Mouse (Mus musculus) cerebellum, postnatal 36 days (tissue): ENCODE measurements around the gene Abhd6.
"Not testable (repeated sequence)": the region's sequence is repeated elsewhere in the genome, so short reads cannot be mapped to it uniquely, and the experiment has no call there.

Experiments
- DNase-seq, 2 experiments: peaks; one replicate each; pipeline ENCODE4 v3.0.0; 2021 to 2022; ENCODE audit warnings: mixed read lengths in 2 of 2

The Abhd6 gene

GRCm38 (mm10) chr14:7999435-7999834, 3.3 kb upstream of the Abhd6 start:
- no peak for DNase-seq

GRCm38 (mm10) chr14:8000247-8000646, 2.5 kb upstream of the Abhd6 start:
- no peak for DNase-seq

GRCm38 (mm10) chr14:8000831-8001685, 1.6 kb upstream of the Abhd6 start:
- no peak for DNase-seq

- DNase-seq = peak; percentile 66 to 71
Observed at GRCm38 (mm10) chr14:8003093-8003670, 480 bp downstream of the Abhd6 start.

GRCm38 (mm10) chr14:8003727-8004670, 1.3 kb downstream of the Abhd6 start:
- no peak for DNase-seq

- DNase-seq = not testable (repeated sequence)
Observed at GRCm38 (mm10) chr14:8006061-8006460, 3.4 kb downstream of the Abhd6 start.

GRCm38 (mm10) chr14:8007084-8007483, 4.4 kb downstream of the Abhd6 start:
- DNase-seq = no peak

- no peak for DNase-seq
Observed at GRCm38 (mm10) chr14:8007486-8007885, 4.8 kb downstream of the Abhd6 start.

GRCm38 (mm10) chr14:8007923-8008322, 5.2 kb downstream of the Abhd6 start:
- DNase-seq = peak in 1 of 2 experiments; percentile 22

- DNase-seq = no peak
Observed at GRCm38 (mm10) chr14:8011297-8011696, 8.6 kb downstream of the Abhd6 start.

- DNase-seq = no peak
Observed at GRCm38 (mm10) chr14:8011938-8012337, 9.2 kb downstream of the Abhd6 start.

- no peak for DNase-seq
Observed at GRCm38 (mm10) chr14:8015756-8016155, 13.1 kb downstream of the Abhd6 start.

GRCm38 (mm10) chr14:8016276-8016675, 13.6 kb downstream of the Abhd6 start:
- no peak for DNase-seq

- no peak for DNase-seq
Observed at GRCm38 (mm10) chr14:8016951-8017350, 14.2 kb downstream of the Abhd6 start.

GRCm38 (mm10) chr14:8020011-8020410, 17.3 kb downstream of the Abhd6 start:
- DNase-seq = no peak

- DNase-seq = no peak
Observed at GRCm38 (mm10) chr14:8020546-8020945, 17.8 kb downstream of the Abhd6 start.

GRCm38 (mm10) chr14:8024469-8024868, 21.8 kb downstream of the Abhd6 start:
- DNase-seq = no peak

- DNase-seq = no peak
Observed at GRCm38 (mm10) chr14:8024936-8025335, 22.2 kb downstream of the Abhd6 start.

- peak; percentile 16 to 32 for DNase-seq
Observed at GRCm38 (mm10) chr14:8026769-8027531, 24.2 kb downstream of the Abhd6 start.

- DNase-seq = no peak
Observed at GRCm38 (mm10) chr14:8028086-8028485, 25.4 kb downstream of the Abhd6 start.

GRCm38 (mm10) chr14:8029752-8030151, 27.1 kb downstream of the Abhd6 start:
- DNase-seq = no peak

- peak; percentile 13 to 30 for DNase-seq
Observed at GRCm38 (mm10) chr14:8030535-8030934, 27.8 kb downstream of the Abhd6 start.
